ENCODE assay signal across 9 mouse cellular contexts in genomic region chr17:29053841-29054240, GRCm38 (mm10). TPM values are rescaled to one million over a fixed set of nuclear protein-coding genes. Genes with fewer than 3 reads are reported as not detected.
DNase-seq lines count a peak whose midpoint lies in the region; ATAC-seq and TF ChIP-seq lines count a peak whose summit lies in the region.
"Had no signal": no experiment of that assay in that cellular context is flagged by ENCODE, and none has a peak within 500 bp of the region (broad histone marks: within the 10 kb centered on the region; RNA-seq: fewer than 3 reads in every experiment).

No protein-coding gene starts in this region.

- ATAC-seq in midbrain, postnatal 0 days (ENCODE audit: low FRiP score) = no peak
- ATAC-seq in midbrain, embryonic 13.5 days = no peak
- ATAC-seq in stomach, embryonic 16.5 days (ENCODE audit: insufficient read depth, low FRiP score) = no peak

- TF ChIP-seq CTCF in midbrain, postnatal 0 days (IDR thresholded peaks at IDR 0.05) = no peak

- no peak overlapping the region for H3K27ac ChIP-seq in midbrain, postnatal 0 days (ENCODE audit: low read depth, low read length)
- H3K27ac ChIP-seq in midbrain, embryonic 13.5 days = no peak overlapping the region
- peak overlapping the region; percentile 35 for H3K27ac ChIP-seq in stomach, embryonic 16.5 days (ENCODE audit: low read length)

- no peaks in the 10 kb centered on the region for H3K9me3 ChIP-seq in midbrain, postnatal 0 days (ENCODE audit: low read length)
- no peaks in the 10 kb centered on the region for H3K9me3 ChIP-seq in midbrain, embryonic 13.5 days
- no peaks in the 10 kb centered on the region for H3K9me3 ChIP-seq in stomach, embryonic 16.5 days (replicated peaks; ENCODE audit: control insufficient read depth, low read length)

- 0 out of 2 replicates have a peak, but pooled peaks cover 2% of the 10 kb centered on the region for H3K36me3 ChIP-seq in midbrain, postnatal 0 days (ENCODE audit: insufficient read depth, low read length)
- no peaks in the 10 kb centered on the region for H3K36me3 ChIP-seq in midbrain, embryonic 13.5 days
- no peaks in the 10 kb centered on the region for H3K36me3 ChIP-seq in stomach, embryonic 16.5 days (ENCODE audit: control insufficient read depth, insufficient read depth, low read length)

- H3K4me1 ChIP-seq in midbrain, postnatal 0 days (ENCODE audit: insufficient read depth, low read length) = no peaks in the 10 kb centered on the region
- peaks cover 16% of the 10 kb centered on the region for H3K4me1 ChIP-seq in midbrain, embryonic 13.5 days (replicated peaks)
- H3K4me1 ChIP-seq in stomach, embryonic 16.5 days (ENCODE audit: control insufficient read depth, insufficient read depth, low read length) = peaks cover 35% of the 10 kb centered on the region

- no peak overlapping the region for H3K4me3 ChIP-seq in midbrain, postnatal 0 days (ENCODE audit: low read depth, low read length)
- no peak overlapping the region for H3K4me3 ChIP-seq in midbrain, embryonic 13.5 days (replicated peaks)
- H3K4me3 ChIP-seq in stomach, embryonic 16.5 days (replicated peaks; ENCODE audit: low read length) = no peak overlapping the region
- H3K4me3 ChIP-seq: erythroblast, embryonic 14.5 days had no signal

- H3K9ac ChIP-seq in midbrain, postnatal 0 days (replicated peaks; ENCODE audit: low read length, poor library complexity, severe bottlenecking) = no peak overlapping the region
- H3K9ac ChIP-seq in midbrain, embryonic 13.5 days (replicated peaks) = no peak overlapping the region
- 0 out of 2 replicates have a peak overlapping the region, but pooled peaks have one; percentile 26 for H3K9ac ChIP-seq in stomach, embryonic 16.5 days (ENCODE audit: low read length)

- no peak overlapping the region for H3K4me2 ChIP-seq in midbrain, postnatal 0 days (ENCODE audit: low read depth, low read length, poor library complexity, severe bottlenecking)
- H3K4me2 ChIP-seq in midbrain, embryonic 13.5 days (replicated peaks) = no peak overlapping the region
- no peak overlapping the region for H3K4me2 ChIP-seq in stomach, embryonic 16.5 days (ENCODE audit: low read depth, low read length)

- WGBS in midbrain, postnatal 0 days = 65% methylated on average over 7 of the region's 7 CpGs
- 82% methylated on average over 7 of the region's 7 CpGs for WGBS in midbrain, embryonic 13.5 days
- WGBS in stomach, embryonic 16.5 days = 35% methylated on average over 7 of the region's 7 CpGs

- no peaks in the 10 kb centered on the region for H3K27me3 ChIP-seq in midbrain, postnatal 0 days (ENCODE audit: insufficient read depth, low read length)
- H3K27me3 ChIP-seq in midbrain, embryonic 13.5 days = no peaks in the 10 kb centered on the region
- H3K27me3 ChIP-seq in stomach, embryonic 16.5 days (ENCODE audit: control insufficient read depth, insufficient read depth, low read length) = no peaks in the 10 kb centered on the region

- DNase-seq in midbrain, postnatal 0 days (ENCODE audit: low spot score) = peak; percentile 52
- peak; percentile 84 for DNase-seq in heart, adult 9 months (ENCODE audit: low spot score in 2 of 2)
- DNase-seq in kidney, postnatal 4 days = peak; percentile 61 to 74
- no peak for DNase-seq in spleen, postnatal 10 days (ENCODE audit: low spot score in 2 of 2)
- DNase-seq in frontal cortex, adult 2 months (ENCODE audit: extremely low spot score in 1 of 2, low spot score in 1 of 2) = no peak
- no peak for DNase-seq in urinary bladder, adult 2 months (ENCODE audit: low spot score)

RNA-seq across cellular contexts. Expression of gene Srsf3, which starts 21.4 kb away (rescaled TPM):
- total RNA-seq in midbrain, postnatal 0 days (2014; rRNA removed) = 119 and 193 TPM in 2 replicates
- polyA plus RNA-seq in midbrain, postnatal 0 days (2015; fragmentation: Nextera tagmentation; extraction: Ambion mirVana) = 284 and 296 TPM in 2 replicates
- polyA plus RNA-seq in midbrain, embryonic 13.5 days (2015; fragmentation: Nextera tagmentation; extraction: Ambion mirVana) = 590 and 618 TPM in 2 replicates
- polyA plus RNA-seq in stomach, embryonic 16.5 days (2015; fragmentation: Nextera tagmentation; extraction: Ambion mirVana) = 456 and 477 TPM in 2 replicates
- 135 and 141 TPM in 2 replicates for polyA plus RNA-seq in frontal cortex, adult 2 months (2012; rRNA removed)
- 139 and 169 TPM in 2 replicates for polyA plus RNA-seq in urinary bladder, adult 2 months (2012; rRNA removed)

RNA-seq across cellular contexts. Expression of gene Cdkn1a, which starts 36.9 kb away (rescaled TPM):
- total RNA-seq in midbrain, postnatal 0 days (2014; rRNA removed) = 44.4 and 57.7 TPM in 2 replicates
- 220 and 237 TPM in 2 replicates for polyA plus RNA-seq in midbrain, postnatal 0 days (2015; fragmentation: Nextera tagmentation; extraction: Ambion mirVana)
- 47.1 and 47.4 TPM in 2 replicates for polyA plus RNA-seq in midbrain, embryonic 13.5 days (2015; fragmentation: Nextera tagmentation; extraction: Ambion mirVana)
- 144 and 167 TPM in 2 replicates for polyA plus RNA-seq in stomach, embryonic 16.5 days (2015; fragmentation: Nextera tagmentation; extraction: Ambion mirVana)
- polyA plus RNA-seq in frontal cortex, adult 2 months (2012; rRNA removed) = 37.7 and 55.8 TPM in 2 replicates
- 39.8 and 42.3 TPM in 2 replicates for polyA plus RNA-seq in urinary bladder, adult 2 months (2012; rRNA removed)

RNA-seq across cellular contexts. Expression of gene Stk38, which starts 46.0 kb away (rescaled TPM):
- total RNA-seq in midbrain, postnatal 0 days (2014; rRNA removed) = 44.2 and 58.1 TPM in 2 replicates
- polyA plus RNA-seq in midbrain, postnatal 0 days (2015; fragmentation: Nextera tagmentation; extraction: Ambion mirVana) = 42.1 and 47.9 TPM in 2 replicates
- 126 and 134 TPM in 2 replicates for polyA plus RNA-seq in midbrain, embryonic 13.5 days (2015; fragmentation: Nextera tagmentation; extraction: Ambion mirVana)
- polyA plus RNA-seq in stomach, embryonic 16.5 days (2015; fragmentation: Nextera tagmentation; extraction: Ambion mirVana) = 118 and 120 TPM in 2 replicates
- polyA plus RNA-seq in frontal cortex, adult 2 months (2012; rRNA removed) = 80.7 and 86.2 TPM in 2 replicates
- 81.3 and 97.5 TPM in 2 replicates for polyA plus RNA-seq in urinary bladder, adult 2 months (2012; rRNA removed)

Comparison
In these comparisons a context has a peak if more than half of its experiments do, and no peak if none do; other contexts are left out.
1. DNase-seq: peak in midbrain, postnatal 0 days (single experiment), heart, adult 9 months (2 of 2) and kidney, postnatal 4 days (2 of 2); none in spleen, postnatal 10 days (0 of 2), frontal cortex, adult 2 months (0 of 2) and urinary bladder, adult 2 months (single experiment).